Mouse (Mus musculus) liver, embryonic 15.5 days (tissue): ENCODE data around the gene Snrk. TPM values are rescaled to one million over a fixed set of nuclear protein-coding genes. Genes with fewer than 3 reads are reported as not detected.

Experiments
- ATAC-seq: fragments of 200-750 bp; cut with Nextera tagmentation; 2 replicates; pipeline ENCODE4 v1.8.0; 2017; ENCODE audit warnings: moderate number of reproducible peaks, mild to moderate bottlenecking, moderate library complexity; ENCODE audit not compliant: insufficient read depth
- H3K27ac ChIP-seq: fragments of 300-500 bp; sonication (generic); replicated peaks from 2 replicates; pipeline ENCODE4 v1.5.1; 2015; ENCODE audit warnings: mild to moderate bottlenecking, inconsistent platforms
- H3K27me3 ChIP-seq: fragments of 300-500 bp; sonication (generic); 2 replicates; pipeline ENCODE4 v1.6.1; 2015; ENCODE audit warnings: mild to moderate bottlenecking, inconsistent platforms
- H3K36me3 ChIP-seq: fragments of 300-500 bp; sonication (generic); replicated peaks from 2 replicates; pipeline ENCODE4 v1.6.1; 2015; ENCODE audit warnings: moderate library complexity, mild to moderate bottlenecking, inconsistent platforms
- H3K4me1 ChIP-seq: fragments of 300-500 bp; sonication (generic); replicated peaks from 2 replicates; pipeline ENCODE4 v1.6.1; 2015; ENCODE audit warnings: inconsistent platforms
- H3K4me2 ChIP-seq: fragments of 300-500 bp; sonication (generic); 2 replicates; pipeline ENCODE4 v1.6.1; 2015; ENCODE audit warnings: moderate library complexity, mild to moderate bottlenecking, inconsistent platforms
- H3K4me3 ChIP-seq: fragments of 300-500 bp; sonication (generic); replicated peaks from 2 replicates; pipeline ENCODE4 v1.5.1; 2015; ENCODE audit warnings: mild to moderate bottlenecking, inconsistent platforms
- H3K9ac ChIP-seq: fragments of 300-500 bp; sonication (generic); 2 replicates; pipeline ENCODE4 v1.6.1; 2015; ENCODE audit warnings: moderate library complexity, mild to moderate bottlenecking, inconsistent platforms
- H3K9me3 ChIP-seq: fragments of 300-500 bp; sonication (generic); replicated peaks from 2 replicates; pipeline ENCODE4 v1.6.1; 2016; ENCODE audit warnings: inconsistent platforms
- WGBS: fragments of 180-500 bp; shearing (Covaris S2); methylation state at CpG from one replicate; pipeline ENCODE4 v1.1.7; 2015; ENCODE audit warnings: mixed read lengths; ENCODE audit not compliant: insufficient replicate concordance; 5-methylcytosine and 5-hydroxymethylcytosine counted together
- polyA plus RNA-seq: library from polyadenylated mRNA; unstranded; fragments of >200 nt; fragmentation: Nextera tagmentation; extraction: Ambion mirVana; gene quantifications from 2 replicates; pipeline ENCODE4 v1.2.1, GENCODE M21; 2015

Gene Snrk
- polyA plus RNA-seq, 1 experiment from 2014 or later, result 18.4 TPM

DNA sequence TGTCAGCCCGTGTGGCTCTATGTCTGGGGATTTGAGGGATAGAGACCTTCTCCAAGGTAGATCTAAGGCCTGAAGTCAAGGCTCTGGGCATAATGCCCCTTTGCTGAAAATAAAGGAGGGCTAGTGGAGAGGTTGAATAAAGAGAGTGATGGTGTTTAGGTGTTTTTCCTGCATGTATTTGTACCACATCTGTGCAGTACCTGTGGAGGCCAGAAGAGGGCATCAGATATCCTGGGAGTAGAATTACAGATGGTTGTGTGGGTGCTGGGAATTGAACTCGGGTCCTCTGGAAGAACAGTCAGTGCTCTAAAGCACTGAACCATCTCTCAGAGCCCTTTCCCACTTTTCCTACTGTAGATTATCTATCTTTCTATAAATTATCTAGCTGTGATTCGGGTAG, 27.7 kb downstream of the Snrk start:
- ATAC-seq, result no peak
- whole genome bisulfite sequencing, result 72% methylated on average over 3 of the region's 3 CpGs
- no peaks in the 10 kb centered on the region for H3K27me3 ChIP-seq

DNA sequence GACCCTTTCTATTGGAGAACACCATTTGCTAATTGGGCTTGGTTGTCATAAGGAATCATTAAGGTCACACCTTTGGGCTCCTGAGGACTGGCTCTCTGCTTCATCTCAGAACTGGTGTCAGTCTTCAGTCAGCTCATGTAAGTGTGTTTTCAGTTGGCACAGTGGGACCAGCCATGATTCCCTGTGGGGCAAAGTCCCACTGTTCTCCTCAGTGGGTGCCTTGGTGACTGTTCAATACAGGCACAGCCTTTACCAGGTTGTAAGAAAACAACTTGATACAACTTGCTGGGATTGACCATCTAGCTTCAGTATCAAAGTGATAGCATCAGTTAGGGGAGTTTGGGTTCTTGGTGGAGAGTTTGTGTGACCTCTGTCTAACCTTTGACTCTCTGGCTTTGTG, 28.6 kb downstream of the Snrk start:
- Histone ChIP-seq H3K4me2 (no peak overlapping the region), H3K4me1 (peaks cover 34% of the 10 kb centered on the region), H3K27me3 (no peaks in the 10 kb centered on the region), H3K4me3 (no peak overlapping the region), H3K36me3 (peaks cover 13% of the 10 kb centered on the region), H3K27ac (no peak overlapping the region), H3K9ac (no peak overlapping the region), H3K9me3 (no peaks in the 10 kb centered on the region)
- ATAC-seq, result no peak

More for the DNA sequence above, 27.7 kb downstream of the Snrk start:
- no peak overlapping the region for H3K9ac ChIP-seq
- H3K4me3 ChIP-seq, result no peak overlapping the region
- peaks cover 13% of the 10 kb centered on the region for H3K36me3 ChIP-seq
- peaks cover 29% of the 10 kb centered on the region for H3K4me1 ChIP-seq
- H3K9me3 ChIP-seq, result no peaks in the 10 kb centered on the region
- no peak overlapping the region for H3K27ac ChIP-seq
- H3K4me2 ChIP-seq, result no peak overlapping the region

GRCm38 (mm10) chr9:122146124-122146870, 29.2 kb downstream of the Snrk start:
- Histone ChIP-seq H3K9ac (no peak overlapping the region), H3K9me3 (no peaks in the 10 kb centered on the region), H3K36me3 (peaks cover 13% of the 10 kb centered on the region), H3K27ac (no peak overlapping the region), H3K27me3 (no peaks in the 10 kb centered on the region), H3K4me1 (peaks cover 34% of the 10 kb centered on the region), H3K4me3 (no peak overlapping the region), H3K4me2 (no peak overlapping the region)
- no peak for ATAC-seq
- WGBS, result 59% methylated on average over 4 of the region's 4 CpGs

- WGBS, result 63% methylated on average over 3 of the region's 3 CpGs
These were observed 31.3 kb downstream of the Snrk start for GRCm38 (mm10) chr9:122148356-122148755.

DNA sequence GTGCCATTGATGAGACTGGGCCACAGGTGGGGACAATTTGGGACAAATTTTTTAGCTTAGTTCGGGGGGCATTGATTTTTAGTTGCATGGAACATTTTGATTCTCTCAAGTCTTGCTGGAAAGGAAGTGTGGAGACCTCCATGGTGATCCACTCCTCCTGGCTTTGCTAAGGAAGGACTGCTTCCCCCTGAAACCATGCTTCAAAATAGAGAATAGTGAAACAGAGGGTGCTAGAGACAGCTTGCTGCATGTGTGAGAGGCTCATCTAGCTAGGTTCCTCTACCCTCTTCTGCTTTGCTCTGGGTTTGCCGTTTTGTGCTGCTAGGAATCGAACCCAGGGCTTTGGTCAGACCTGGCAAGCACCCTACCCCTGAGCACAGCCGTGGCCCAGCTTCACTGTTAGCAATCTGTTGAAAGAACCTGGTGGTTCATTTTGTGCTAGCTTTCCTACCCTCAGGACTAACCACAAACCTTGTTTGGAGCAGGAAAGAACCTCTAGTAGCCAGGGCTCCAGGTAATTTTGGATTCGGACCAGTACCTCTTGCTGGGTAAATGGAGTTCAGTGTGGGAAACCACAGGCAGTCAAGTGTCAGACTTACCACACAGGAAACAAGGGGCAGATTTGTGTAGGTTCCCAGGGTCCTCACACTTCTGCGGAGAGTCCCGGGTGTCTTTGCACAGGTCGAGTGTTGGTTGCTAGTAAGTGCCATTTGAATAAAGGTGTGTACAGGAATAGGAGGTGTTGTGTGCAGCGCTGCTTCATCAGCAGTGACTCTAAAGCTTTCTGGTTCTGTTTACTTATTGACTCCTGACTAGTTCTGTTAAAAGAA, 33.1 kb downstream of the Snrk start:
- Histone ChIP-seq H3K9ac (no peak overlapping the region), H3K36me3 (peaks cover 6% of the 10 kb centered on the region; the same call in 1 of the 2 replicates), H3K27me3 (no peaks in the 10 kb centered on the region), H3K9me3 (no peaks in the 10 kb centered on the region), H3K4me1 (peaks cover 36% of the 10 kb centered on the region), H3K4me3 (no peak overlapping the region), H3K27ac (no peak overlapping the region), H3K4me2 (no peak overlapping the region)
- no peak for ATAC-seq
- 49% methylated on average over 9 of the region's 9 CpGs for WGBS

More at GRCm38 (mm10) chr9:122148356-122148755, 31.3 kb downstream of the Snrk start:
- H3K4me3 ChIP-seq, result no peak overlapping the region
- H3K4me1 ChIP-seq, result peaks cover 36% of the 10 kb centered on the region
- H3K9me3 ChIP-seq, result no peaks in the 10 kb centered on the region
- no peaks in the 10 kb centered on the region for H3K27me3 ChIP-seq
- no peak for ATAC-seq
- no peak overlapping the region for H3K9ac ChIP-seq
- peaks cover 16% of the 10 kb centered on the region for H3K36me3 ChIP-seq
- H3K27ac ChIP-seq, result no peak overlapping the region
- H3K4me2 ChIP-seq, result no peak overlapping the region

- no peak overlapping the region for H3K9ac ChIP-seq
- H3K4me3 ChIP-seq, result no peak overlapping the region
- peaks cover 15% of the 10 kb centered on the region for H3K36me3 ChIP-seq
- WGBS, result 61% methylated on average over 4 of the region's 4 CpGs
- ATAC-seq, result no peak
- H3K27ac ChIP-seq, result no peak overlapping the region
- H3K27me3 ChIP-seq, result no peaks in the 10 kb centered on the region
- no peaks in the 10 kb centered on the region for H3K9me3 ChIP-seq
- H3K4me2 ChIP-seq, result no peak overlapping the region
- H3K4me1 ChIP-seq, result peaks cover 23% of the 10 kb centered on the region
These were observed 35.0 kb downstream of the Snrk start for GRCm38 (mm10) chr9:122152063-122152462.

DNA sequence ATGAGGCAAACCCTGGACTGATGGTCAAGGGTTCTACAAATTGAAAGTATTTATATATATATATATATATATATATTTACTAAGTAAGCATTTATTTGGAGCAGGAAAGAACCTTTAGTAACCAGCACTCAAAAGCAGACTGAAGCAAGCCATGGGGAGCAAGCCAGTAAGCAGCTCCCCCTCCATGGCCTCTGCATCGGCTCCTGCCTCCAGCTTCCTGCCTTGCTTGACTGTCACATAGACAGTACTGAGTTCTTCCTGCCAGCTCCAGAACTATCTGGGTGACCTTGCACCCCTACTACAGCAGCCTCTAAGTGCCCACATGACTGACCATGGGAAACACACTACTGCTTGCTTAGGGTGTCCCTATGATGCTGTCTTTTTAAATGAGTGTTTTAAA, 35.4 kb downstream of the Snrk start:
- WGBS, result 50% methylated on average over 1 of the region's 1 CpGs

DNA sequence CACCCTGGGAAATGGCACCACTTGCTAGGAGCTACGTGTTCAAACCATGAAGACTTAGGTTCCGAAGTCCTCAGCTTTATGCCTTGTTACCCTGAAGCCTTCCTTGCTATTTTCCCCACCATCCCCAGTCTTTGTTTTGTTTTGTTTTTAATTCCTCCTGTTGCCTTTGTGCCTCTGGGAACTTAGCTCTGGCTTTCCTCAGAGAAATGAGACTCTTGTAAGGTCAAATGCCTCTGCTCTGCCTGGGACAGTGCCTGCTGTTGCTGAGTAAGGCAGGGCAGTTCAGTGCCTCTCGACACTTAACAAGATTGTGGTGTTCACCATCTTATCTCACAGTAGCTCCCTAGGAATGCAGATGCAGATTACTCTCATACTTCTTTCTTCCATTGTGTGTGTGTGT, 36.4 kb downstream of the Snrk start:
- WGBS, result 67% methylated on average over 3 of the region's 3 CpGs
- Histone ChIP-seq H3K4me2 (no peak overlapping the region), H3K27ac (no peak overlapping the region), H3K36me3 (peaks cover 27% of the 10 kb centered on the region), H3K27me3 (no peaks in the 10 kb centered on the region), H3K4me1 (peaks cover 23% of the 10 kb centered on the region), H3K4me3 (no peak overlapping the region), H3K9me3 (no peaks in the 10 kb centered on the region), H3K9ac (no peak overlapping the region)
- no peak for ATAC-seq

More for the DNA sequence above, 35.4 kb downstream of the Snrk start:
- no peak for ATAC-seq
- H3K4me1 ChIP-seq, result peaks cover 23% of the 10 kb centered on the region
- no peak overlapping the region for H3K27ac ChIP-seq
- no peaks in the 10 kb centered on the region for H3K9me3 ChIP-seq
- no peak overlapping the region for H3K4me2 ChIP-seq
- peaks cover 19% of the 10 kb centered on the region for H3K36me3 ChIP-seq
- no peak overlapping the region for H3K4me3 ChIP-seq
- H3K9ac ChIP-seq, result no peak overlapping the region
- no peaks in the 10 kb centered on the region for H3K27me3 ChIP-seq

GRCm38 (mm10) chr9:122155193-122155592, 38.1 kb downstream of the Snrk start:
- H3K4me2 ChIP-seq, result no peak overlapping the region
- no peak for ATAC-seq
- H3K4me3 ChIP-seq, result no peak overlapping the region
- H3K36me3 ChIP-seq, result peaks cover 33% of the 10 kb centered on the region
- H3K27me3 ChIP-seq, result no peaks in the 10 kb centered on the region
- H3K9ac ChIP-seq, result no peak overlapping the region
- no peaks in the 10 kb centered on the region for H3K9me3 ChIP-seq
- no peak overlapping the region for H3K27ac ChIP-seq
- WGBS, result 80% methylated on average over 1 of the region's 1 CpGs
- peaks cover 16% of the 10 kb centered on the region for H3K4me1 ChIP-seq

- no peaks in the 10 kb centered on the region for H3K27me3 ChIP-seq
- no peaks in the 10 kb centered on the region for H3K9me3 ChIP-seq
- H3K36me3 ChIP-seq, result peaks cover 44% of the 10 kb centered on the region
- H3K9ac ChIP-seq, result no peak overlapping the region
- no peak for ATAC-seq
- no peak overlapping the region for H3K4me2 ChIP-seq
- no peak overlapping the region for H3K4me3 ChIP-seq
- WGBS, result 67% methylated on average over 5 of the region's 5 CpGs
- H3K27ac ChIP-seq, result no peak overlapping the region
- H3K4me1 ChIP-seq, result peaks cover 11% of the 10 kb centered on the region; the same call in 1 of the 2 replicates
These were observed 39.5 kb downstream of the Snrk start for GRCm38 (mm10) chr9:122156389-122157078.

GRCm38 (mm10) chr9:122157079-122157441, 40.0 kb downstream of the Snrk start:
- Histone ChIP-seq H3K4me3 (no peak overlapping the region), H3K9ac (no peak overlapping the region), H3K9me3 (no peaks in the 10 kb centered on the region), H3K27ac (no peak overlapping the region), H3K4me1 (peaks cover 6% of the 10 kb centered on the region; the same call in 1 of the 2 replicates), H3K4me2 (no peak overlapping the region), H3K27me3 (no peaks in the 10 kb centered on the region), H3K36me3 (peaks cover 41% of the 10 kb centered on the region)
- ATAC-seq, result no peak
- WGBS, result 89% methylated on average over 14 of the region's 14 CpGs
